Mouse (Mus musculus): ENCODE results near the gene Ifi44. TPM values are rescaled to one million over a fixed set of nuclear protein-coding genes. Genes with fewer than 3 reads are reported as not detected.
A peak's percentile ranks its signal among the peaks of the same experiment; 100 is the strongest.

The Ifi44 gene
- not detected for total RNA-seq (2021)
- long read RNA-seq, experiment 1 = 0 reads
- long read RNA-seq, experiment 2 = 0 reads

GRCm38 (mm10) chr3:151749737-151750136, at the start of gene Ifi44:
TSS of gene Ifi44 (minus strand) at chr3:151749960.
- DNase-seq (ENCODE audit: low spot score) = no peak

- DNase-seq (ENCODE audit: low spot score) = no peak
Observed at GRCm38 (mm10) chr3:151788622-151789021, 38.9 kb upstream of the Ifi44 start.

GRCm38 (mm10) chr3:151775089-151775488, 25.3 kb upstream of the Ifi44 start:
- DNase-seq (ENCODE audit: low spot score) = peak; percentile 18

GRCm38 (mm10) chr3:151771074-151771473, 21.3 kb upstream of the Ifi44 start:
- DNase-seq (ENCODE audit: low spot score) = peak; percentile 52

GRCm38 (mm10) chr3:151748514-151748913, 1.2 kb downstream of the Ifi44 start:
- DNase-seq (ENCODE audit: low spot score) = no peak

GRCm38 (mm10) chr3:151746058-151746457, 3.7 kb downstream of the Ifi44 start:
- no peak for DNase-seq (ENCODE audit: low spot score)

- no peak for DNase-seq (ENCODE audit: low spot score)
Observed at GRCm38 (mm10) chr3:151742223-151742622, 7.5 kb downstream of the Ifi44 start.

GRCm38 (mm10) chr3:151716246-151716645, 33.5 kb downstream of the Ifi44 start:
- DNase-seq (ENCODE audit: low spot score) = peak; percentile 10

GRCm38 (mm10) chr3:151707335-151707734, 42.4 kb downstream of the Ifi44 start:
- DNase-seq (ENCODE audit: low spot score) = no peak

Other genes starting within 250 kb of the Ifi44 start
- not detected for gene Ifi44l, start 12.9 kb upstream of the Ifi44 start, total RNA-seq (2021)
- gene Ptgfr, start 87.7 kb upstream of the Ifi44 start, total RNA-seq (2021) = 1 to 10 TPM in 1 of 2 experiments, under 1 TPM in 1; 0.94 to 1.5 TPM

Measured in gastrocnemius, adult 18-20 months (tissue).